Mouse (Mus musculus): ENCODE results near the gene Tnfrsf1a.

The Tnfrsf1a gene

DNA sequence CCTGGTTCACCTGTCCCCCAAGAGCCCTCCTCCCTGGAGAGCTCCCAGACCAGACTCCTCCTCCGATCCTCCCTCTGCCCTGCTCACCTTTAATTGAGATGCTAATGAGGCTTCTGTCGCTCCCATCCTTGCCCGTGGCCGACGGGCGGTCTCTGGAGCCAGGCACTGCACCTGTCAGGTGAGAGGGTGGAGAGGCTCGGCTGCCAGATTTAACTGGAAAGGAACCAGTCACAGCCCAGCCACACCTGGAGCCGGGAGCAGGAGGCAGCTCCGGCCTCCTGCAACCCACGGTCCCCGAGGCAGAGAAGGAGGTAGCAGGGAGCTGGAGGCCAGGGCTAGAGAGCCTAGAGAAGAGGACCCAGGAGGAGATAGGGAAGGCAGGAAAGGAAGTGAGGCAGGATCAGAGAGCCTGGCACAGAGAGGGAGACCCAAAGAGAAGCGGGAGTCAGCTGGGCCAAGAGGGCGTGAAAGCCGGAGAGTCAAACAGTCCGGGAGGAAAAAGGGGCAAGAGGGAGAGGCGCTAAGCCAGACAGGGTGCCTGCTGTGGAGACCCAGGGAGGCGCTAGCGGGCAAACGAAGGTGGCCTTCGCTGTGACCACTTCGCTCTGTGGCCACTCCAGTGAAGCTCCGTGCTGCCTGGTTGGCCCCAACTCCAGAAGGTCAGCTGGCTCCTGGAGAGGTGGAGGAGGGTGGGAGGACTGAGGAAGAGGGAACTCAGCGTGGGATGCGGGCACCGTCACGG, 27.9 kb upstream of the Tnfrsf1a start:
- ATAC-seq (ENCODE audit: insufficient number of reproducible peaks, low FRiP score, low TSS enrichment): no peak

DNA sequence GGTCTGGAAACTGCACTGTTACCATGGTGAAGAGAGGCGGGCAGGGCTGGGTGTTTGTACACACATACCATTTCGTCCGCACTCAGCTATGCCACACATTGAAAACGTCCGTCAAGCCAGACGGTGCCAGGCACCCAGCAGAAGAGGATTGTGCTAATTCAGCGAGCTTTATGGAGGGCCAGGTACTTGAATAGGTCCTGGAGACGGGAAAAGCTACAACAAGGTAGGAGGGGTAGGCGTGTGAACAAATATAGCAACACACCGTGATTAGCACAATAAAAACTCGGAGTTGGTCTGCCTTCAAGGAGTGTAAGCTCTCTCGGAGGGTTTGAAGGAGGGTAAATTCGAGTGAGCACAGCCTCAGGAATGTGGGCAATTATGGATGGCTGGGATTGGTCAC, 26.4 kb upstream of the Tnfrsf1a start:
- no peak for ATAC-seq (ENCODE audit: insufficient number of reproducible peaks, low FRiP score, low TSS enrichment)

DNA sequence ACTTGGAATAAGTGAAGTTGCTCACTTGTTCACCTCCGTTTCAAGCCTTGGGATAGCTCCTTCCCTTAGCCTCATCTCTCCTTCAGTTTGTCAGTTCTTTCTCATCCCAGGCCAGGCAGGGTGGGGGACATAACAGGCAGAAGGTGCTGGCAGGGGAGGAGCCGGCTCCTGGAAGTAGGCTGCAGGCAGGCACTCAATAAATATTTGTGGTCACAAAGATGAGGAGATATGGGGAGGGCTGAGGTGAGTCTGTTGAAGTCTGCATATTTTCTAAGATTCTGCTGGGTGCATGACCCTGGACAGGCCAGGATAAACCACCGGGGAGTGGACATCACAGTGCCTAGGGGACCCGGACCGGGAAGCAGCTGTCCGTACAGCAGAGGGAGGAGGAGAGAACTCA, 25.6 kb upstream of the Tnfrsf1a start:
- no peak for ATAC-seq (ENCODE audit: insufficient number of reproducible peaks, low FRiP score, low TSS enrichment)

DNA sequence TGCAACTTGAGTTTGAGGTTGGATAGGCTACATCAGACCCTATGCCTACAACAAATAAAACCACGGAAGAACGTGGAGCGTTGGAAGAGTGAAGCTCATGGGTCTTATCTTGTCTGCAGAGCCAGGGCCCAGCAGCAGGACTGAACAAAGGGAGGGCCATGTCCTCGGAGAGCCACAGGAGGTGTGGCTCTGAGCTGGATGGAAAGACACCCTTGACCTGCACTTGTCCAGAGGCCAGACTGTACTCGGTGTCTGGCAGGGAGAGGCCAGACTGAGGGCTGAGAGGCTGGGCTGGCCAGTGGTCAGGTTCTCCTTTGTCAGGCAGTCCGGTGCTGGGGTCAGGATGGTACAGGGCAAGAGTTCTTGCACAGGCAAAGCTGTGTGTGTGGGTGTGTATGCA, 23.8 kb upstream of the Tnfrsf1a start:
- ATAC-seq (ENCODE audit: insufficient number of reproducible peaks, low FRiP score, low TSS enrichment): no peak

DNA sequence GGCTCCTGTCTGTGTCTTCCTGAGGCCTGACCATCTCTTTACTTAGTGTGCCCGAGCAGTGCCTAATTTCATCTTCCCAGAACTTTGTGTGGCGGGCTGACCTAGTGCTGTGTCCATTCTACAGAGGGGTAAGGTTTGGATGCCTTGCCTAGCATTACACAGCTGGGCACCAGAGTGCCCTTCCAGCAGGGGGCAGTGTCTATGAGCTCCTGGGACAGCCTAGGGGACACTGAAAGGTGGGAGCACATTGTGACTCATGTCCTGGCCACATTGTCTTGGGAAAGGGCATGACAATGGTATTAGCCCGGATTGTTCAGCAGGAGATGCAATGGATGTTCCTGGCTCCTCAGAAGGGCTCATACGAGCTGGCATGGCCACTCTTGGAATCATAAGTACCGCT, 20.9 kb upstream of the Tnfrsf1a start:
- ATAC-seq (ENCODE audit: insufficient number of reproducible peaks, low FRiP score, low TSS enrichment): no peak

DNA sequence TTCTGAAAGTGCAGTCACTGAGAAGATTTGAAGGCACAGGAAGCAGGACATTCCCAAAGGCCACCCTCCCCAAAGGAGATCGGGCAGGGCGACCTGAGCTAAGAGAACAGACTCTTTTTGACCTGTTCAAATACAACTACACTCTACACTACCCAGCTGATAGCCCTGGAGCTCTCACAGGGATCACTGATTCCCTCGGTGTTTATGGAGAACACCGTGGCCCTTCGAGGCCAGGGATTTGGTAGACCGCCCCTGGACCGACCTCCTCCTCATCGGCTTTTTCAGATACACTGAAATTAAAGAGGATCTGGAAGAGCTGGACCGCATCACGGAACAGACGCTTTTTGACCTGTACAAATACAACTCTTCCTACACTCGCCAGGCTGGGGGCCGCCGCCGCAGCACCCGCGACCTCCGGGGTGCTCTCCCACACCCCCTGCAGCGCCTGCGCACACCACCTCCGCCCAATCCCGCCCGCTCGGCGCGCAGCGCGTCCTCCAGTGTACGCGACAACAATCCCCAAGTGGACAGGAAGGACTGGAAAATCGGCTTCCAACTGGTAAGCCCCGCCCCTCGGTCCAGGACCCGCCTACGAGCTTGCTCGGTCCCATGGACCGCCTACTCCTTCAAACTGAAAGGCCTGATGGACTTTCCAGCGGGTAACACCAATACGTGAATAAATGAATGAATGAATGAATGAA, 18.4 kb upstream of the Tnfrsf1a start:
- ATAC-seq (ENCODE audit: insufficient number of reproducible peaks, low FRiP score, low TSS enrichment): peak; percentile 54; the same call in 1 of the 2 replicates

DNA sequence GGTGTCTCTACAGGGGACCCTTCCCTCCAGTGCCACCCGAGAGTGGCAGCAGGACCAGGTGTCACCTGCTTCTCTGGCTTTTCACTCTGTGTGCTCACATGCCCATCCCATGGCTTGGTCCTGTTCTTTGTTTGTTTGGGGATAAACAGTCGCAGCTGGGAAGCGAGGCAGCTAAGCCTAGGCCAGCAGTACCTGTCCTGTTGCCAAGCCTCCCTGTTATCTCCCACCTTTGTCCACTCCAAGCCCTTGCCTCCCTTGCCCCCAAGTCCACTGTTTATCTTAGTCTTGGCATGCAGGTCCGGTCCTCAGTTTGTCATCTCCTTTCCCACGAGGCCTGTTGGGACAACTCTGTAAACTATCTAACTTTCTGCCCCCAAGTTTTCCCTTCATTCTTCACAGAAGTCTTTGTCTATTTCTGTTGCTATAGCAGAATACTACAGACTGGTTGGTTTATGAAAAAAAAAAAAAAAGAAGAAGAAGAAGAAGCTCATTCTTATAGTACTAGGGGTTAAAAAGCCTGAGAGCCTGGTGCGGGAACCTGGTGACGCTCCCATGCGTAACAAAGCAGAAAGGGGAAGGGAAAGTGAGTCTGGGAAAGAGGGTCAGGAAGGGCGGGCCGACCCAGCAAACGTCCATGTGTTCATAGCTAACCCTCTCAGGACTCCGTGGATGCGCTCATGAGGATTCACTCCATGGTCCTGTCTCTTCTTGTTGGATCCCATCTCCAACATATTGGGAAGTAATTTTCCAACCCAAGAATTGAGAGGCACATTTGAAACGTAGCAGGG, 15.9 kb upstream of the Tnfrsf1a start:
- ATAC-seq (ENCODE audit: insufficient number of reproducible peaks, low FRiP score, low TSS enrichment): no peak

DNA sequence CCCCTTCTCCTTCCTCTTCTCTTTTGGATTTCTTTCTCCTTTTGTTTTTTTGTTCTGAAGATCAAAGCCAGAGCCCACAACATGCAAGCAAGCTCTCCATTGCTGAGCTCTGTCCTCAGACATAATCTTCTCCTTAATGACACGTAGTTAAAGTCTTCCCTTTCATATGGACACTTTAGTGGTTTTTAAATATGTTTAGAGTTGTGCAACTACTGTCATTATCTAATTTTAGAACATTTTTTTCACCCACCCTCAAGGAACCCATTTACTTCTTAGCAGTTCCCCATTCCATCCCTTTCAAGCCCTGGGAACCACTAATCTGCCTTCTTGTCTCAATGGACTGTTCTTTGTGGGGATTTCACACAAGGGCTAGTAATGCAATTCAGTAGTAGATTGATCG, 14.8 kb upstream of the Tnfrsf1a start:
- no peak for ATAC-seq (ENCODE audit: insufficient number of reproducible peaks, low FRiP score, low TSS enrichment)

DNA sequence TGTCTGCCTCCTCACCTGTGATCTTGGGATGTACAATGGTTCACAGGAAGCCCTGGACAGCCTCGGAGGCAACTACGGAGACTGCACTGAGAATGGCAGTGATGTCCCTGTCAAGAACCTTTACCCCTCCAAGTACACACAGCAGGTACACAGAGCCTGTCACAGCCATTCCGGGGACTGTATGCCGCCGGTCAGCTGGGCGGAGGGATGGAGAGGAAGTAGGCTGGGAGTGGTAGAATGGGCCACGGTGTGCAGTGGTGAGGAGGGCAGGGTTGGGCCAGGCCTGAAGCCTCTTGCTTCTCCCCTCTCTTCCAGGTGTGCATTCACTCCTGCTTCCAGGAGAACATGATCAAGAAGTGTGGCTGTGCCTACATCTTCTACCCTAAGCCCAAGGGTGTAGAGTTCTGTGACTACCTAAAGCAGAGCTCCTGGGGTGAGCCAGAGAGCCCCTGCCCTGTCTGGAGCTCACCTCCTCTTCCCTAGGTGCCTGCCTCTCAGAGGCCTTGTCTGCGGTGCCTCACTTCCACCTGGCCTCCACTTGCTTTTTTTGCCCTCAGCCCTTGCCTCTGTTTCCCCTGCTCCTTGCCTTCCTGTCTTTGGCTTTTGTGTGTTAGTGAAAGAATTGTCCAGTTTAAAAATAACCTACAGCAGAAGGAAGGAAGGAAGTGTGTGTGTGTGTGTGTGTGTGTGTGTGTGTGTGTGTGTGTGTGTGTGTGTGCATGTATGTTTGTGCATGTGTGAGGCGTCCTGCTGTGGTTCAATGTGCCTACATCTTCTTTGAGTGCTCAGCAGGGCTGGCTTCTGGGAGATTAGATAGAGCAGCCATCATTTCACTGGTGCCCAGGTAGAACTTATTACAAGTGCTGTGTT, 10.1 kb upstream of the Tnfrsf1a start:
- no peak for ATAC-seq (ENCODE audit: insufficient number of reproducible peaks, low FRiP score, low TSS enrichment)

DNA sequence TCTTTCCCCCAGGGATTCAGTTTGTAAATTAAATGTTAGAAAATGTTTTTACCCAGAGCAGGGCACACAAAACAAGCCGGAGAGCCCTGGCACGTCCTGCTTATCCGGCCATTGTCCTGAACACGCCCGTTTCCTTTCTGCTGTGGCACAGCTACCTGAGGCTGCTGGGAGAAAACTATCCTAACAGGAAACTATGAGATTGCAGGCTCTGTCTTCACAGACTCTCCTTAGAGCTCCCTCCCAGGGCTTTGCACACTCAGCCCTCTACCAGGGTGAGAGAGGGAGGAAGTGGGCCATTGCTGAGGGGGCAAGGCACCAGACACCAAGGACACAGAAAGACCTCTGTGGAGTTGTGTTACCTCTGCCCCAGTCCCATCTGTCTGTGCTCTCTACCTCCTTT, 8.9 kb upstream of the Tnfrsf1a start:
- ATAC-seq (ENCODE audit: insufficient number of reproducible peaks, low FRiP score, low TSS enrichment): no peak

DNA sequence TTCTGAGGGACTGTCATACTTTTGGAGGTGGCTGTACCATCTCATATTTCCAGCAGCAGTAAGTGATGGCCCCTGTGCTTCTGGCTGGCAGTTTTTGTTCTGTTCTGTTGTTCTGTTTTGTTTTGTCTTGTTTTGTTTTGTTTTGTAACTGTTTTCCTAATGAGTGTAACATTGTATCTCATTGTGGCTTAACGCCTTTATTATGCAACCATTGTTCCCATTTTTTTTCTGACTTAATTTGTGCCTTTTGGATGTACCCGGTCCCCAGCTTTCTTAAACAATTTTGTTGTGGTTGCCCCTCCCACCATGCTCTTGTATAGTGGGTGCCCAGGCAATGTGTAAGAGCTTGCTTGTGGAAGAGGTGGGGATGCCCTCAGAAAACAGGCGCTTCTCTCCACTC, 7.0 kb upstream of the Tnfrsf1a start:
- no peak for ATAC-seq (ENCODE audit: insufficient number of reproducible peaks, low FRiP score, low TSS enrichment)

DNA sequence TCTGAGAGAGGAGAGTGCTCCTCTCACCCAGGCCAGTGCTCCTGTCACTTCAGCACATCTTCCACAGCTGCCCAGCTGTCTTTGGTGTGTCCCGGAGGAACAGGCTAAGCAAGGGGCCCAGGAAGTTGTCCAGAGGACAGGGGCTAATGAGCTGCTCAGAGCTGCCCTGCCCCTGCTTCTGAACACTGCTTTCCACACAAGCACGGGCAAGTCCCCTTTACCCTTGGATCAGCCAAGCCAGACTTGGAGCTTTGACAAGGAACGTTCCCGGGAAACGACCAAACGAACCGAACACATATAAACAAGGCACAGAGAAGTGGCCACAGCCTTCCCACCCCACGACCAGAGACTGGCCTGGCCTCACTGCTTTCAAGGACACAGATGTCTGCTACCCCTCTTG, 5.1 kb upstream of the Tnfrsf1a start:
- no peak for ATAC-seq (ENCODE audit: insufficient number of reproducible peaks, low FRiP score, low TSS enrichment)

DNA sequence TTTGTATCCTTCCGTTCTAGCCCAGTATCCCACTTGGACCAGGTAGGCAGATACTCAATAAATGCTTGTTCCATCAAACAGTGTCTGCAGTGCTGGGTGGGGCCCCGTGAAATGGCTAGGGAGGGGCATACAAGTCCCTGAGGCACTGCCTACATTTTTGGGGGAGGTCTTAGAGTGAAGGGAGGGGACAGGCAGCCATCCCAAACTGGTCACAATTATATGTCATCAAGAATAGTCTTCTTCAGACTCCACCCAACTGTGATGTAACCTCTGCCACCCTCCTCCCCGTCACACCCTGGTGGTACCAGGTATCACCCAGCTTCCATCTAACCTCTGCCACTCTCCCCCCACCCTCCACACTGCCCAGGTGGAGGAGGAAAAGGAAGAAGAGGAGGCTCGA, 4.3 kb upstream of the Tnfrsf1a start:
- no peak for ATAC-seq (ENCODE audit: insufficient number of reproducible peaks, low FRiP score, low TSS enrichment)

DNA sequence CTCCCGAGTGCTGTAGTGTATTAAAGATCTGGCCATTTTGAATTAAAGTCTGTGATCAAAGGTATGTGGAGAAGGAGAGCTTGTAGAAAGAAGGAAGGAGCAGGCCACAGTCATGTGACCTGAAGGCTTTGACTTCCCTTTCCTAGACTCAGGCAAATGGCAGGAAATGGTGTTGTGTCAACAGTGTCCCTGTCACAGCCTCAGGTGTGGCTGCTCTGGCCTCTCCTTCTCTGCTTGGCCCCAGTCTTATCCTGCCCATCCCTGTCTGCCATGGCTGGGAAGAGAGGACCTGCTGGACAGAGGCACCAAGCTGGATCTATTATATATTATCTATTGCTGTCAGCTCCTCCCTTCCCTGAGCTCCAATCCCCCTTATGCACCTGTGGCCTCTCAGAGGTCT, 3.5 kb upstream of the Tnfrsf1a start:
- no peak for ATAC-seq (ENCODE audit: insufficient number of reproducible peaks, low FRiP score, low TSS enrichment)

DNA sequence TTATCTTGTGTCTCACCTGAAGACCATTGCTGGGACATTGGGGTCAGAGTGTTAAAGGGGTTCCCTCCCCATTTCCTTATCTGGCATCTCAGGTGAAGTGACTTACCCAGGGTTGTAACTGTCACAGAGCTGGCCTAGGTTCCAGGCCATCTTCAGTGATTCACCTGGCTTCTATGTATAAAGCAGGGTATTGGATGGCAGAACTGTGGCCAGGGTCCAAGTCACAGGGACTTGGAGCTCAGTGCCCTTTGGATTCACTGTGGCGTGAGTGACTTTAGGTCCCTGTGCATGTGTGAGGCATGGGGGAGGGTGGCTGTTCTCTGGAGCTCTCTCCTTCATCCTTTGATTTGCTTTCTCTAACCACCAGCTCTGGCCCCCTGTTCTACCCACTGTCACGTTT, 3.1 kb upstream of the Tnfrsf1a start:
- no peak for ATAC-seq (ENCODE audit: insufficient number of reproducible peaks, low FRiP score, low TSS enrichment)

DNA sequence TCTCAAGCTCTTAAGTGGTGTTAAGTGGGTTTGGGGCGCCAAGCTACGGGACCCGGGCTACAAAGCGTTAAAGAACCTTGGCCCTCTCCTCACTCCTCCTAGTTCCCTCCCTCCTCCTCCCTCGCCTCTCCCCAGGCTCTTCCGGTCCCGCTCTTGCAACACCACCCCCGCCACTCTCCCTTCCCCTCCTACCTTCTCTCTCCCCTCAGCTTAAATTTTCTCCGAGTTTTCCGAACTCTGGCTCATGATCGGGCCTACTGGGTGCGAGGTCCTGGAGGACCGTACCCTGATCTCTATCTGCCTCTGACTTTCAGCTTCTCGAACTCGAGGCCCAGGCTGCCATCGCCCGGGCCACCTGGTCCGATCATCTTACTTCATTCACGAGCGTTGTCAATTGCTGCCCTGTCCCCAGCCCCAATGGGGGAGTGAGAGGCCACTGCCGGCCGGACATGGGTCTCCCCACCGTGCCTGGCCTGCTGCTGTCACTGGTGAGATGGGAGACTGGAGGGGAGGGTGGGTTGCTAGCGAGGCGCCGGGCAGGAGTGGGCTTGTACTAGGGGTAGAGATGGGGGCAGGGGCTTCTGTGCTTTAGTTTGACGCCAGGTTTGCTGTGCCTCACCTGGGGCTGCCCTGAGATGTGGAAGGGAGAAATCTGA, 541 bp downstream of the Tnfrsf1a start:
- ATAC-seq (ENCODE audit: insufficient number of reproducible peaks, low FRiP score, low TSS enrichment): no peak

DNA sequence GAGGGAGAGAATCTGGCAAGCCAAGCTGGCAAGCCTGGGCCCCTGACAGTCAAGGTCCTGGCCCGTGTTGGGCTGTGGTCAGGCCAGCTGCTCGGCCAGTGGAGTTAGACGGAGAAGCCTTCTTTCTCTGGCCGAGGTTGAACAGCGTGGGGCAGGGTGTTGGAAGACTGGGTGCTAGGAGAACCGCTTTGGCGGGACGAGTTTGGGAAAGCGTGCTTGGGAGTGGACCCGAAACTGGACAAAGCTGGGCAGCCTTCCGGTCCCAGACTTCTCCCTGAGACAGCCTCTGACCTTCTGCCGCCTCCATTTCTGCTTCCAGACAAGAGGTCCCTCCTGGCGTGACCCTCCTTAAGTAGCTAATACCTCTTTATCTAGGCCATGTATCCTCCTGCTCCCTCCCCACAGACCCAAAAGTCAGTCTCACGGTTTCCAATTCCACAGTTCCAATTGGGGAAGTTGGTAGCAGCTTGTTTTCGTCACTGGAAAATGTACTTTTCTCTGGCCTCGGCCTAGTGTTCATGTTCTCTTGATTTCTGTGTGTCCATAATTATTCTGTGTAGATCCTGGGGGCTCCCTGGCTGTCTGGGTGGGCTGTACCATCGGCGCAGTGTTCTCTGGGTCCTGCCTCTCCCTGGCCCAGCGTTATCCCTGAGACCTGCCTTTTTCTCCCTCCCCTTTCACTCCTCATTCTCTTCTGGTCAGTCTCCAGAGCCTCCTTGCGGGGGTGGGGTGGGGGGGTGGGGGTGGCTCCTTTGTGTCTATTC, 1.3 kb downstream of the Tnfrsf1a start:
- ATAC-seq (ENCODE audit: insufficient number of reproducible peaks, low FRiP score, low TSS enrichment): no peak

DNA sequence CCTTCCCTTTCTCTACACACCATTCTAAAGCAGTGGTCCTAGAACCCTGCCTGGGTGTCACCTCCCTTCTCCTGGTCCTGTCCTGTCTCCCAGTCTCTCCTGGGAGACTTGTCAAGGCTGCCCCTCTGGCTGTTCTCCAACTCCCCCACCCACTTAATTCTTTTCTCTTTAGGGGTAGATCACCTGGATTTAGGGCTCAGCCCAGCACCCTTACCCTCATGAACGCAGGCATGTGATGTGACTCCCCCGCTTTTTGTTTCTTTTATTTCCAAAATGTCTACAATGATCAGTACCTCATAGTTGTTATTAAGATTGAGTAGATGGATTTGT, 1.8 kb downstream of the Tnfrsf1a start:
- no peak for ATAC-seq (ENCODE audit: insufficient number of reproducible peaks, low FRiP score, low TSS enrichment)

DNA sequence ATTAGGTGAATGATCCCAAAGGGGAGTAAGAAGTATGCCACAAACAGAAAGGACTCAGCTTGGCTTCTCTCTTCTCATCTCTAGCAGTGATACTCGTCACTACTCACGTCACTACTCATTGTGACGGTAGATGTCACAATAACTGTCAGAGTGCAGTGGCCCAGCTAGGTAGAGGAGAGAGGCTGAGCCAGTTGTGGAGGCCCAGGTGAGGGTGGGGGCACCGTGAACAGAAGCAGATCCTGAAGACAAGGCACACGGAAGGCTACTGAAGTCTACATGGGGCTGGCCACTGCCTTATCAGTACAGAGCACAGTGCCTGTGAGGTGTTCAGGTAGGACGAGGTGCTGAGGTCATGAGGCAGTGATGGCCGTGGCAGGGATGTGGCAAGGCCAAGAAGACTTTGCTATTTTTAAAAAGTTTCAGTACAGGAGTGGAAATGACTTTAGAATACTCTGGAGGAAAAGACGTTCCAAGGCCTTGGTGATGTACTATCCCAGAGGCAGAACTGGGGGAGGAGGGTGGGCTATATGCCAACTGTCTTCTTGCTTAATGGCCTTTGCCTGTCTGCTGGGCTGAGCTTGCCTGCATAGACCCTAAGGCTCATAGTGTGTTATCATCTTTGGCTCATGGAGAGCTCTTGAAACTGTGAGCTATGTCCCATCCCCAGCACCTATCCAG, 2.3 kb downstream of the Tnfrsf1a start:
- no peak for ATAC-seq (ENCODE audit: insufficient number of reproducible peaks, low FRiP score, low TSS enrichment)

All from cerebellum, adult (tissue).